Mouse (Mus musculus) left cerebral cortex, adult 9 months (tissue): ENCODE measurements at regions not wholly inside any gene's neighbourhood (a gene's known extent, or its start where the extent isn't known, plus 50 kb on each side); places are given as distances from the start of the nearest gene placed in this dataset.

ENCODE experiments used
- DNase-seq, 2 experiments: peaks; one replicate each; pipeline ENCODE4 v3.0.0; 2022; ENCODE audit warnings: low spot score in 2 of 2

DNA sequence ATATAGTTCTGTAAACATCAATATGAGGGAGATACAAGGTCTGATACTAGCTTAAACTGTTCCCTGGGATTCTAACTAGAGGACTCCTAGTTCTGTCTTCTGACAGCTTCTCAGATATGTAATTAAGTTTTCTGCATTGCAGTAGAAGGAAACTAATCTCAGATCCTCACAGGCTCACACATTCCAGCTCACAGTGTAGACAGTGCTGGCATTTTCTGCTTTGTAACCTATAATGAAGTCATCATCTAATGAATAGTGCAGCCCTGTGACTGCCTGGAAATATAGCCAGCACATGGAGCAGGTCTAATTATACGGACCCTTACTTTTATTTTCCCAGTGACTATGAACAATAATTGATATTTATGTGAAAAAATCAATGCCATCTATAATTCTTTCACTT is 331.2 kb upstream of the Celf2 start:
- DNase-seq, result peak in 1 of 2 experiments; percentile 61

DNA sequence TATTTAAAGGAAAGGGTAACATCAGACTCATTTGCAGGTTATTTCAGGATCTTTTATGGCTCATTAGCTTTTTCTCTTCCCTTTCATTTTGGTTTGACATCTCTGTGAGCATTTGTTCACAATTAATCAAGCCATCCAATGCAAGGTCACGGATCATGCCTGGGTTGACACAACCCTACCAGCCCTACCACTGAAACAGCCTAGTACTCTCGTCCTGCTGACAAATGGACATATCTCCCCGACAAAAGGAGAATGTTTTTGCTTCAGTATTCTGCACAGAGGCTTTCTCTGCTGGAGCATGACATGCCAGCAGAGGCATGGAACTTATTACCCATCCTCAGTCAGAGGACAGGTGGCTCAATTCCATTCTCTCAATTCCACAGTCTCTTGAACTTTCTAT is 328.5 kb upstream of the Celf2 start:
- DNase-seq, result no peak

DNA sequence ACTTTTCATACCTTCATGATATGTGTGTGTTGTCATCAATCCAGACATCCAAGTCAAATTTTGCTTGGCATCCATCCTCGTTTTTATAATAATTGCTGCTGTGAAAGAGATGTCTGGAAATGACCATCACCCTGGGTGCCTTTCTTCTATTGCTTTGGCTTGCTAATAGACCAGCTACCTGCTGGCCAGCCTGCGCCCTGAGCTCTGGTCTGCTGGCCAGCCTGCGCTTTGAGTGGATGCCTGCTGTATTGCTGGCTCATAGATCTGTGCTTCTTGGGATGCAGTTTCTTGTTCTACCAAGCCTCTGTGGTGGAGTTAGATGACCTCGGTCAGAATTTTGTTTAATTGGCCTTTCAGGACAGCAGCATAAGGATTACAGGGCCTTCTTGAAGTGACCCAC is 321.9 kb upstream of the Celf2 start:
- no peak for DNase-seq

DNA sequence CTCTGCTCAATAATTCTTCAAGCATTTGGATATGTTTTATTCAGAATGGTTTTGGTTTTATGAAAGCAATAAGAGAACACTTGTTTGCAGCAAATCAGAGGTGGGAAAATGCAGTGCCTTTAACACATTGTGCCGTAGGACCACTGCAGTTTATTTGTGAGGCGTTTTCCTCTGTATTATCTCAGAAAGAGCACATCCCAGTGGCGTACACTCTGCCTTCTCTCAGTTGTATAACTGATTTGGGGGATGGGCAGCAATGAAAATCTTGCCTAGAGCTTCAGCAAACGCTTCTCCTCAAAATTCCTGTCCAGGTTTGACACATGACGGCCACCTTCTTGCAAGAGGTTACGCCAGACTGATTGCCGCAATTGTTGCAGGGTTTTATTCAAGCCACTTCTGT is 316.9 kb upstream of the Celf2 start:
- peak in 1 of 2 experiments; percentile 23 for DNase-seq

DNA sequence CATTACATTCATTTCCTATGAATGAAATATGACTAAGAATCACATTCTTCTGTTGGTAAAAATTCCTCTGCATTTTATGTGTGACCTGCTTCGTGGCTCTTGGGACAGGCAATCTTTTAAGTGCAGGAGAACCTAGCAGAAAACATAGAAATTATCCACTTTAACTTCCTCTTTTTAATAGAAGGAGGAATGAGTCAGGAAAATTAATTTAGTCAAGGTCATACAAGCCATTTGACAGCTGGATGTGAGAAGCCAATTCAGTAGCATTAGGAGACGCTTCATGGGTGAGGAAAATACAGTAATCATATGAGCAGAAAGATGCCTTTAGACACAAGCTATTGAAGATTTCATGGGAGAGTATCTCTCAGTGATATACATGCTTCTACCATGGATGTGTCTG is 287.1 kb upstream of the Celf2 start:
- no peak for DNase-seq

DNA sequence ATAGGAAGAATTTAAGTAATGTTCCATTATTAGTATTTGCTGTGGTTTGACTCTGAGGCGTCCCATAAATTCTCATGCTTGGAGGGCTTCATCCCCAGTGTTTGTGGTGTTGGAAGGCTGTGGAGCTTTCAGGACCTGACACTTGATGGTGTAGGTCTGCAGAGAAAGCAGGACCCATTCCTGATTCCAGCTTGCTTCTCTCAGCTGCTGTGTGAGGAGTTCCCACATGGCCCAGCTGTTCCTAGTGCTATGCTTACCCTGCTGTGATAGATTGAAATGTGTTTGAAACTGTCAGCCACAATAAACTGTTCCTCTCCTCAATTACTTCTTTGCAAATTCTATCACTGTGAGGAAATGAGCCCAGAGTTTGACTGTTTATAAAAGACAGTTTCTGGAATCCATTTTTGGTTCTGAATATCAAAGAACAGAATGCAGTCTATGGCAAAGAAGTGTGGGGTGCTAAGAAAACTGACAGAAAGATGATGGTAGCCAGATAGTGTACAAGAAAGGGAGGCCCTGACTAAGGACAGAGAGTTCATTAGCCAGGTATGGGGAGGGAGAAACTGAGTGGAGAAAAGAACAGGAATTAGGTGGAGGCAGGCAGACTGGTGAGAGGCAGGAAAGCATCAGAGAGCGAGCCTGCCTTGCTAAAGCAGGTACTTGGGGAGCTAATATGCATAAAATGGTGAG is 283.2 kb upstream of the Celf2 start:
- DNase-seq, result no peak

- DNase-seq, result peak in 1 of 2 experiments; percentile 44
Measured at GRCm38 (mm10) chr2:7778610-7779009, 269.2 kb upstream of the Celf2 start.

GRCm38 (mm10) chr2:7734097-7734730 is 224.9 kb upstream of the Celf2 start:
- DNase-seq, result peak; percentile 77 to 83

GRCm38 (mm10) chr2:7730960-7731359 is 221.6 kb upstream of the Celf2 start:
- no peak for DNase-seq

DNA sequence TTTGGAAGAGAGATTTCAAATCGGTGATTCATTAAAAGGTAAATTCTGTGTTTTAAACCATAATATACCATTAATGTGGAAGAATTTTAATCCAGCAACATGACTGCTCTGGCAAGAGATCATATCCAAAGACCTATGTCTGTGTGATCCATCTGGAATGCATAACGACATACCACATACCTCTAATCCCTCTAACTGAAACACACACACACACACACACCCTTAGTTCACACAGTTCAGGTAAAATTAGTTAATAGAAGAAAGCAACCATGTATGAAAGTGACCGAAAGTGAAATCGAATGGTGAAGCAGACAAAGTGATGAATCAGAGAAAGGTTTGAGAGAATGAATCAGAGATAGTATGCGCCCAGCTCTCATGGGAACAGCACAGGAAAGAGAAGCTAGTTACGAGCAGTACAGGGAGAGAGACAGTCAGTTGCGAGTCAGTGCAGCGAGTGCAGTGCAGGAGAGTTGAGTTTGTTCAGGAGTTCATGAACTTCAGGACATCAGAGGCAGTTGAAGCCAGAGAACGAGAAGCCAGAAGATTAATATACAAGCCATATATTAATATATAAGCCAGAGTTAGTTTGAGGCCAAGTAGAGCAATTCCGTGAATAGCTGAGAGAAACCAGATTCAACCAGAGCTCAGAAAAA is 213.0 kb upstream of the Celf2 start:
- no peak for DNase-seq

- DNase-seq, result no peak
Measured at GRCm38 (mm10) chr2:7711046-7711445, 201.7 kb upstream of the Celf2 start.

GRCm38 (mm10) chr2:7710476-7710875 is 201.1 kb upstream of the Celf2 start:
- no peak for DNase-seq

DNA sequence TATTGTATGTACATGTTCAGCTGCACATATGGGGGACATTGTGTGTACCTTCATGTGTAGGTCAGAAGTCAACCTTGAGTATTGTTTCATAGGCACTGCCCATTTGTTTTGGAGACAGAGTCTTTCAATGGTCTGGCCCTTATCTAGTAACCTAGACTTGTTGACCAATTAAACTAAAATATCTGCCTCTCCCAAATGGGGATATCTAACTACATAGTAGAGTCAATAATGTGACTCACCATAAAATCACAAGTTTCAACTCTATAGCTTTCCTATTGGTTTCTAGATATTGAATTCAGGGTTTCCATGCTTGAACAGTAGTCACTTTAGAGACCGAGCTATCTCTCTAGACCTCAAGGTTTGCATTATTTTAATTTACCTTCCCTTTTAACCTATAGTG is 174.0 kb upstream of the Celf2 start:
- DNase-seq, result no peak

DNA sequence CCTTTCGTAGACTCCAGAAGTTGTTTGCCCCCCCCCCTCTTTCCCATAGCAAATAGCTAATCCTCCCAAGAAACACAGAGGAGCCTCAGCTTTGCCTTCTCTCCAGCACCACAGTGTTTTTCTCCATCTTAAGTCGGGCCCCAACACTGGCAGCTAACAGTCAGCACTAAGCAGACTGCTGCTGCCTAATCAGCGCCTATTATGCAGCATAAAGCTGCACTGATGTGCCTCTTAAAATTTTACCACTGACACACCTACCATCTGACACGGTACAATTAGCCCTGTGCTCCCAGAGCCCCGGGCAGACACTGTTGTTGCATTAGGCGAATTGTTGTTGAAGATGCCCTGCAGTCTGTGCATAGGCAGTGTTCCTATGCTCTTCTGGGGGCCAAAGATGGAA is 131.5 kb upstream of the Celf2 start:
- DNase-seq, result no peak

DNA sequence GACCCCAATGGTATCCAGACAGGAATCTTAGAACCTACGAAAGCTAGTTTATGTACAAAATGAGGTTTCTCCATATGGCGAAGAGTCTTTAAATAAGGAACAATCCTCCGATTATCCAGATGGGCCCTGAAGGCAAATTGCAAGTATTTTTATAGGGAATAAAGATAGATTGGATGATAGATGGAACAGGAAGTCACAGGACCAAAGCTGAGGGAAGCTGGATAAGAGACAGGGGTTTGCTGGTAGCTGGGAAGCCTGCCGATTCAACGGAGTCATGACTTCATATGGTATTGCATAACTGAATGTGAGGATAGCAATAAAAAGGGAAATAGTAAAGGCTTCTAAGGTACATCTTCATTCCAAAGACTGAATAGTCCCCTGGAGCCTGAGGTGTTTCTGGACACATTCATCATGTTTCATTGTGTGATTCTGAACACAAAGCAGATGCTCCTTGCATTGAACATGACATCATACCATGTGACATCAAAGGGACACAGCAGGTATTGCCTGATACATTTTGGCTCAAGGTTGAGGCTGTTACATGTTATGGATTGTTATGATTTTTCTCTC is 113.4 kb upstream of the Celf2 start:
- DNase-seq, result peak in 1 of 2 experiments; percentile 43

GRCm38 (mm10) chr2:7619888-7620664 is 110.7 kb upstream of the Celf2 start:
- DNase-seq, result peak; percentile 37 to 86

GRCm38 (mm10) chr2:7578196-7578595 is 68.8 kb upstream of the Celf2 start:
- DNase-seq, result peak; percentile 13 to 60
